Mouse (Mus musculus): ENCODE data around the gene Mdp1.

GRCm38 (mm10) chr14:55701131-55701530 lies 40.8 kb upstream of the Mdp1 start:
- TF ChIP-seq CTCF (IDR thresholded peaks at IDR 0.05; ENCODE audit: low read depth) (no peak), EP300 (IDR thresholded peaks at IDR 0.05; ENCODE audit: low read depth) (no peak)

Measured in liver, postnatal 0 days (tissue).